13 mouse cellular contexts compared by ENCODE assay signal in genomic region chr6:108410771-108411170, GRCm38 (mm10).
DNase-seq lines count a peak whose midpoint lies in the region; ATAC-seq and TF ChIP-seq lines count a peak whose summit lies in the region.
"Had no signal": no experiment of that assay in that cellular context is flagged by ENCODE, and none has a peak within 500 bp of the region (broad histone marks: within the 10 kb centered on the region; RNA-seq: fewer than 3 reads in every experiment).

No protein-coding gene starts in this region.

- no peaks in the 10 kb centered on the region for H3K36me3 ChIP-seq in hindbrain, postnatal 0 days (ENCODE audit: insufficient read depth, low read length)
- H3K36me3 ChIP-seq in hindbrain, embryonic 13.5 days = no peaks in the 10 kb centered on the region
- H3K36me3 ChIP-seq in intestine, postnatal 0 days (ENCODE audit: control insufficient read depth, insufficient read depth) = peaks cover 16% of the 10 kb centered on the region; the same call in 1 of the 2 replicates

- no peaks in the 10 kb centered on the region for H3K27me3 ChIP-seq in hindbrain, postnatal 0 days (ENCODE audit: insufficient read depth, low read length)
- no peaks in the 10 kb centered on the region for H3K27me3 ChIP-seq in hindbrain, embryonic 13.5 days
- H3K27me3 ChIP-seq in intestine, postnatal 0 days (replicated peaks; ENCODE audit: control insufficient read depth, insufficient read depth, low read length) = no peaks in the 10 kb centered on the region
- H3K27me3 ChIP-seq: embryonic facial prominence, embryonic 12.5 days; hindbrain, embryonic 12.5 days had no signal

- H3K4me2 ChIP-seq in hindbrain, postnatal 0 days (ENCODE audit: low read depth, low read length) = no peak overlapping the region
- no peak overlapping the region for H3K4me2 ChIP-seq in hindbrain, embryonic 13.5 days
- no peak overlapping the region for H3K4me2 ChIP-seq in intestine, postnatal 0 days (replicated peaks; ENCODE audit: low read depth)
- H3K4me2 ChIP-seq: embryonic facial prominence, embryonic 12.5 days; hindbrain, embryonic 12.5 days had no signal

- no peak for TF ChIP-seq CTCF in hindbrain, postnatal 0 days (IDR thresholded peaks at IDR 0.05; ENCODE audit: low read depth)
- no peak for TF ChIP-seq CTCF in intestine, postnatal 0 days (IDR thresholded peaks at IDR 0.05; ENCODE audit: low read depth)

- no peak overlapping the region for H3K4me3 ChIP-seq in hindbrain, postnatal 0 days (ENCODE audit: low read length)
- H3K4me3 ChIP-seq in hindbrain, embryonic 13.5 days = no peak overlapping the region
- H3K4me3 ChIP-seq in intestine, postnatal 0 days (ENCODE audit: low read depth, low read length) = no peak overlapping the region
- H3K4me3 ChIP-seq: embryonic facial prominence, embryonic 12.5 days; hindbrain, embryonic 12.5 days; myocyte had no signal

- 77% methylated on average over 16 of the region's 16 CpGs for WGBS in hindbrain, postnatal 0 days
- WGBS in hindbrain, embryonic 13.5 days = 80% methylated on average over 16 of the region's 16 CpGs
- WGBS in intestine, postnatal 0 days = 59% methylated on average over 16 of the region's 16 CpGs

- no peaks in the 10 kb centered on the region for H3K4me1 ChIP-seq in hindbrain, postnatal 0 days (ENCODE audit: insufficient read depth, low read length)
- H3K4me1 ChIP-seq in hindbrain, embryonic 13.5 days (replicated peaks) = no peaks in the 10 kb centered on the region
- no peaks in the 10 kb centered on the region for H3K4me1 ChIP-seq in intestine, postnatal 0 days (replicated peaks; ENCODE audit: control insufficient read depth, insufficient read depth, low read length)
- H3K4me1 ChIP-seq: embryonic facial prominence, embryonic 12.5 days; hindbrain, embryonic 12.5 days had no signal

- no peaks in the 10 kb centered on the region for H3K9me3 ChIP-seq in hindbrain, postnatal 0 days (ENCODE audit: low read length)
- H3K9me3 ChIP-seq in hindbrain, embryonic 13.5 days = no peaks in the 10 kb centered on the region
- no peaks in the 10 kb centered on the region for H3K9me3 ChIP-seq in intestine, postnatal 0 days (ENCODE audit: control insufficient read depth)
- H3K9me3 ChIP-seq: embryonic facial prominence, embryonic 12.5 days; hindbrain, embryonic 12.5 days had no signal

- no peak for ATAC-seq in hindbrain, postnatal 0 days
- no peak for ATAC-seq in hindbrain, embryonic 13.5 days (ENCODE audit: low FRiP score)
- peak; percentile 43; the same call in 1 of the 2 replicates for ATAC-seq in intestine, postnatal 0 days

- no peak overlapping the region for H3K27ac ChIP-seq in hindbrain, postnatal 0 days
- no peak overlapping the region for H3K27ac ChIP-seq in hindbrain, embryonic 13.5 days
- no peak overlapping the region; the same call in 1 of the 2 replicates for H3K27ac ChIP-seq in intestine, postnatal 0 days (ENCODE audit: low read depth, low read length)
- H3K27ac ChIP-seq: embryonic facial prominence, embryonic 12.5 days; hindbrain, embryonic 12.5 days; liver, embryonic 14.5 days had no signal

- peak; percentile 12 for DNase-seq in hindbrain, postnatal 0 days (ENCODE audit: low spot score)
- peak; percentile 70 for DNase-seq in adrenal gland, postnatal 14 days
- DNase-seq in ovary, postnatal 36 days (ENCODE audit: low spot score) = peak; percentile 55
- no peak for DNase-seq in urinary bladder, postnatal 25 days (ENCODE audit: low spot score)
- DNase-seq in B cell, adult 2 months = no peak
- DNase-seq: right cerebral cortex, postnatal 25 days; thymus, postnatal 36 days had no signal

- no peak overlapping the region for H3K9ac ChIP-seq in hindbrain, postnatal 0 days (replicated peaks; ENCODE audit: low read length)
- H3K9ac ChIP-seq in hindbrain, embryonic 13.5 days = no peak overlapping the region
- no peak overlapping the region for H3K9ac ChIP-seq in intestine, postnatal 0 days (ENCODE audit: low read depth, low read length)
- H3K9ac ChIP-seq: embryonic facial prominence, embryonic 12.5 days; hindbrain, embryonic 12.5 days; liver, embryonic 14.5 days had no signal

Comparison
In these comparisons a context has a peak if more than half of its experiments do, and no peak if none do; other contexts are left out.
1. DNase-seq: peak in hindbrain, postnatal 0 days (single experiment), adrenal gland, postnatal 14 days (single experiment) and ovary, postnatal 36 days (single experiment); none in urinary bladder, postnatal 25 days (single experiment) and B cell, adult 2 months (0 of 2).